Mouse (Mus musculus) liver, adult (tissue): ENCODE results near the gene Tm9sf1.

Experiments
- GATA4 ChIP-seq: IDR thresholded peaks from 2 replicates; pipeline ENCODE4 v1.6.1; 2014; ENCODE audit warnings: mild to moderate bottlenecking, low read length; ENCODE audit not compliant: insufficient replicate concordance

Gene Tm9sf1

DNA sequence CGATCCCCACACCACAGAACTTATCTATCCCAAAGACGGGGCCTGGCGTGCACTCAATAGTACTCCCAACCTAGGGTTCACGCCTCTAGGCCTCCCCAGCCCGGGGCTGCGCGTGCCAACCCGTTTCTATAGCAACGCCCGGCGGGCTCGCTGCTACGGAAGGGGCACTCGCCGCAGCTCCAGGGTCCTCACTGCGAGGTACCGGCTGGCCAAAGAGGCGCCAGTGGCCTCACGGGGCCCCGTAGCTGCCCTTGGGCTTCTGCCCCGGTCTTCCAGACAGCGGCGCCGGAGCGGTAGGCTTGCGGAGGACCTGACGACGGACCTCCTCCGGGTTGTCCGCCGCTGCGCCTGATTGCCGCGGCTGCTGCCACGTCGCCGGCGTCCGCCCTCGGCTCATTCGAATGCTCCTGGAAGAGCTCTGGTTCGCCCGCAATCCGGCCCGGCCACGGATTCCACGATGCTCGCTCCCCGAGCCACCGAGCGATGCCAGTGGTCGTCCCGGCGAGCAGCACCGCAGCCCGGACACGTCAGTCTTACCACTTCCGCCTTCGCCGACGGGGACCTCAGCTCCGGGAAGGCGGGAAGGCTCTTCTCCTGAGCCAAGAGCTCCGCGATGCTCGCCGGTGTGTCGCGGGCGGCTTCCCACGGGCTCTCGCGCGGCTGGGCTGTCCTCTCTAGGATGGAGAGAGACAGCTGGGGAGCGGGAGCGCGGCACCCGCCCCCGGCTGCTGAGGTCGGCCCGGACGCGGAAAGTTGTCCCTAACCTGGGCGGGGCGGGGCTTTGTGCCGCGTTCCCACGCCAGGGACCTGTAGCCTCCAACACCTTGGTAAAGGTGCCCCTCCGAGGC lies at the start of gene Tm9sf1:
Tm9sf1 (minus strand) TSS at position 747 of the 848 bp plus-strand sequence.
- TF ChIP-seq GATA4: no peak

DNA sequence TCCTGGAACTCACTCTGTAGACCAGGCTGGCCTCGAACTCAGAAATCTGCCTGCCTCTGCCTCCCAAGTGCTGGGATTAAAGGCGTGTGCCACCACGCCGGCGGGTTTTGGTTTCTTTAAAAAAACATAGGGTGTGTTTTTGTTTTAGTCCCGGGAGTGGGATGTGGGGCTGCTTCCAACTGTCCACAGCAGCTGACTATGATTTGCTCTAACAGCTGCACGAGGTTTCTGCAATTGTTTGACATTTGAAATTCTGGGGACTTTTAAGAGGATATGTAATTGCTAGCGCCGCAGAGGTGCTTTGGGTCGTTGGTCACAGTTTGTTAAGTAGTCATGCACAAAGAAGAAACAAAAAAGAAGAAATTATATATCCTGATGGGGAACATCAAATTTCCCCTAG lies 45.8 kb upstream of the Tm9sf1 start:
- no peak for TF ChIP-seq GATA4

DNA sequence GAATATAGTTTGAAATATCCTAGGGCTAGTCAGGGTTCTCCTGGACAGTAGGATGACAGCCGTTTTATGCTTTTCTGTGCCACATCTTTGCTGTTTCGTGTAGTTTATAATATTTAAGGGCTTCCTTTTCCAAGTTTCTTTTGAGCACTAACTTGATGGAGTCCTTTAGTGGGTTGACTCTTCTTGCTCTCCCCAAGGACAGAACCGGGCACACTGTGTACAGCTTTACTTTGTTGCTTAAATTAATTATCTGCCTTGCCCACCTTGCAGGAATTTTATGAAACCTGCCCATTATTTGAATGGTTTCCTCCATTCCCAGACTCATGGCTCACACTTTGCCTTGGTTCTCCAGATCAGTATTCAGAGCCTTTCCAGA lies 38.5 kb upstream of the Tm9sf1 start:
- TF ChIP-seq GATA4: no peak

DNA sequence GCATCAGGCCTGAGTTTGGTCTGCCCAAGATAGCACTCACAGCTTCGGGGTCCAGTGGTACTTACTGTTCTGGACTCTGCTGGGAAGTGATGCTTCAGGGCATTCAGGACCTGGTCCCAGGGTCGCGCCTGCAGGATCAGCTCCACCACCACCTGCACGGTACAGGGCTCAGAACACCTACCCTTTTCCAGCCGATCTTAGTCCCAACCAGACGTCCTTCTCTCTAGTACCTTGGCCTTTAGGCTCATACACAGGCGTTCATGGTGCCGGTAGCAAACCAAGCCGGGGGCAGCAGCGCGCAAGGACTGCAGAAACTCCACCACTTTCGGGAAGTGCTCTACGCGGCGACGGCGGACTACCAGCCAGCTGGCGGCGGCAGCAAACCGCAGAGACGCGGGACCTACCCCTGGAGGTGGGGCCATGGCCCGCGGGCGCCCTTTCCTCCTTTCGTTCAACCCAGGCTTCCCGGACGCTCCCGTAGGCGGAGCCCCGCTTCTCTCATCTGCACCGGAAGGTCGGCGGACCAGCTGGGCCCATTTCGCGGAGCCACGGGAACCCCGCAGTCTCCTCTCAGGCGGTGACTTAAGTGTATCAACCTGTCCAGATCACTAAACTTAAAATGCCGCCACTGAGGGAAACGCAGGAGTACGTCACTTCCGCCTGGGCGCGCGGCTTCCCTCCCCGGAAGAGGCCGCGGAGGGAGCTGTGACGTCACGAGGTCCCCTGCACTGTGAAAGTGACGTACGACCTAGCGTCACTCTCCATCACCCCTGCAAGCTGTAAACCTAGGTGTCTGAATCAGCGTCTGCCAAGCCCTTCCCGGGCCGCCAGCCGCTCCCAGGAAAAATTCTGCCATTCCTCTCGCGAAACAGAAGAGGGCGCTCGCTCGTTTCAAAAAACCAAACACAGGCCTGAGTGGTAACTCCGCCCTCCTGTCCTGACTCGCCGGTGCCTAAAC lies 37.8 kb upstream of the Tm9sf1 start, which contains the start of gene Tinf2:
Tinf2 (minus strand) TSS at position 661 of the 958 bp plus-strand sequence.
- TF ChIP-seq GATA4: no peak

DNA sequence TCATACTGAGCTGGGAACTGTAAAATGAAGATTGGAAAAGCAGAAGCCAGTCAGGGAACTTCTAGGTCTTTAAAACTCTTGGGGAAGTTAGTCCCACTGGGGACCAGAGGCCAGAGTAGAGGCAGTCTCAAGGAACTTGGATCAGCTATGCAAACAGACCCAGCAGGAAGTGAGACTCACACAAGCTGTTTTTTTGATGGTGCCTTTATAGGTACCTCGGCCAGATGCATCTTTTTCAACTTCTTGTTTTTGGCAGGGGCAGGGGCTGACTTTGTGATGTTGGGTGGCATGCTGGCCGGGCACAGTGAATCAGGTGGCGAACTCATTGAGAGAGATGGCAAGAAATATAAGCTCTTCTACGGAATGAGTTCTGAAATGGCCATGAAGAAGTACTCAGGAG lies 34.0 kb upstream of the Tm9sf1 start:
- TF ChIP-seq GATA4: no peak

DNA sequence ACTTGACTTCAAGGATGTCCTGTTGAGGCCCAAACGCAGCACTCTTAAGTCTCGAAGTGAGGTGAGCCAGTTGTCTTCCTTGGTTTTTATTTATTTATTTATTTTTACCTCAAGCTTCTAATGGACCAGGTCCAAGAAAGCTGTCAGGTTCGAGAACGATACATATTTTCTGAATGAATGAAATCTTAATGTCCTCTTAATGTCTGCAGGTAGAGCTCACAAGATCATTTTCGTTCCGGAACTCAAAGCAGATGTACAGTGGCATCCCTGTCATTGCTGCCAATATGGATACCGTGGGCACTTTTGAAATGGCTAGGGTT lies 29.1 kb upstream of the Tm9sf1 start:
- no peak for TF ChIP-seq GATA4

DNA sequence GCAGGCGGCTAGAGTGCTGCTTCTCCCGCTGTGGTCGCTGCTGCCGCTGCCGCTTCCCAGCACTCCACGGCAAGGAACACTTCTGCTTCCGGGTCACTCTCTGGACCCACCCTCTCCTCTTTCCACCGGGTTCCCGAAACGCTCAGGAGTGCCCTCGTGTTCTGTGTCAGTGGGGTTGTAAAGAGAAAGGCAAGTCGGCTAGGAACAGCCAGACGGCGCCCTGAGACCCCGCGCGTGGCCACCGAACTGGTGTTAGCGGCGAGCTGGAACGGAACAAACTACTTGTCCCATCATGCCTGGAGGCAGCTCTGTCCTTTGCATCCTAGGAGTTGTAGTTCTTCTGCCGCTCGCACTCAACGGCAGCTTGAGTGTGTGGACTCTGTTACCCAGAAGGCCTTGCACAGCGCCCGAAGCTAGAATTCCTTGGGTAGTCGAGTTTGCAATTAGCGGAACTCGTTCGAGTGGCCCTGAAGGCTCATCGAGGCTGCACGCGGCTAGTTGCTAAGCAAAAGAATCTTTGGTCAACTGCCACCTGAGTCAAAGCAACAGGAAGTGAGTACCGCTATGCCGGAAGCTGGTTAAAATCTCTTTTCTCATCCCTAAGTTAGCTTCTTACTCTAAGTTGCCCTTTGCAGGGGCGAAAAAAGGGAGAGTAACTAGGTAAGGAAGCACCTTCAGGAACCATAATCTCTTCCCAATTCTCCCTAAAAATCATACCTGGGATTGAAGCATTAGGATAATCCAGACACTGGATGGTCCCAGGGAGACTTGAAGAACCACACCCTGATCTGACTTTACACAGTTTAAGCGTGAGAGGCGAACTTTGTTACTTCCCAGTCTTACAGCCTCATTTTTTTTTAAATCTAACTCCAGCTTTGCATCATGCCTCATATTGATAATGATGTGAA lies 28.5 kb upstream of the Tm9sf1 start, which contains the start of the genes Gmpr2 and Nedd8:
Gmpr2 (plus strand) TSS at position 109 of the 908 bp plus-strand sequence.
Nedd8 (minus strand) TSS at position 292 of the 908 bp plus-strand sequence.
- no peak for TF ChIP-seq GATA4

DNA sequence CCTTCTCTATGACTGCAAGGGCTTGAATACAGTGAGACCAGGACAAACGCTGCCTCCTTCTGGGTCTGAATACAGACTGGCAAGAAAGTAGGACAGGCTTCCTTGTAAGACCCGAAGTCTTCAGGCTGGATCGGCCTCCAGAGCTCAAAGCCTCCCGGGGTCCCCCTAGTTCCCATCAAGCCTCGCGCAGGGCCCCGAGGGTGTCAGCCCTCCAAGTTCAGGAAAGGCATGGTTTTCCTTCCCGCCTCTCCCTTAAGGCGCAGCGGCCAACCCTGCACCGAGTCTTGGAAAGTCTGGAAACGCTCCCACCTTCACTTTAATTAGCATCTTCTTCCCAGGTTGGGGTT lies 27.9 kb upstream of the Tm9sf1 start:
- TF ChIP-seq GATA4: no peak

DNA sequence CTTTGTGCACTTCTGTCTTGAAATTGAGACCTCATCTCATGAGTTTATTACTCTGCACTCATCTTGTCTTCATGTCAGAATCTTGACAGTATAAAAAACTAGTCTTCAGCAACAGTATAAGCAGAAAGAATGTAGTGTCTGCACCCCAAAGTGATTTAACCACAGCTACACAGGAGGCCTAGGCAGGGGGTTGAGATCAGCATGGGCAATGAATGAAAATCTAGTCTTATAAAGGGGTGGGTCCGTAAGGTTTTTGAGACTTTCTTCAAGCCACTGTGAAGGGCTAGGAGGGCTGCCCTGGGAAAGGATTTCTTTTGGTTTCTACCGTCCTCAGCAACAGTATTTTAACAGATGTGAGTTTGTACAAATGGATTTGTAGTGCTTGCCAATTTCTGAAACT lies 17.0 kb upstream of the Tm9sf1 start:
- TF ChIP-seq GATA4: no peak

DNA sequence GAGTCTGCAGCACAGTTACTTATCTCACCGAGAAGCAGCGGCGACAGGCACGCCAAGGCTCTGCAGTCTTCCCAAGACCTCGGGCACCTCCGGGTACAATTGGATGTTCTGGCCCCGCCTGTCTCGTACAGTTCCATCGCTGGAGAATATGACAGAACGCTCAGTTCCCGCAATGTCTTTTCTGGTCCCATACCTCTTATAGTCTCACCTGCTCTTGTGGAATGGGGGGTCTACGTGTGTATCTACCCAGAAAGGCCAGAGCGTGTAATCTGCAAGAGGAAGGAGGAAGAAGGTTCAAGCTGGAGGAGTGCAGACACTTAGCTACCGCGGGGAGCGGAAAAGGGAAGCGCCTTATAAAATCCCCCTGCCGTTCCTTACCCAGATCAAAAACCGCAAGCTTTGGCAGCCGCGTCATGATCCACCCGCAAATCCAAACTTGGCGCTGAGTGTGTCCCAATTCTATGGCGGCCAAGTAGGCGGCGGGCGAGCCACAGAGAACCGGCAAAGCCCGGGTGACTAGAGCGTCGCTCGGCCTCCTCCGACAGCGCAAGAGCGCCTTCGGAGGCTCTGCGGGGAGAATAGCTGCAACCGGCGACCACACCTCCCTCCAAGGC lies 16.5 kb upstream of the Tm9sf1 start, which contains the start of gene Mdp1:
Mdp1 (minus strand) TSS at position 549 of the 614 bp plus-strand sequence.
- TF ChIP-seq GATA4: no peak; the same call in 1 of the 2 replicates

DNA sequence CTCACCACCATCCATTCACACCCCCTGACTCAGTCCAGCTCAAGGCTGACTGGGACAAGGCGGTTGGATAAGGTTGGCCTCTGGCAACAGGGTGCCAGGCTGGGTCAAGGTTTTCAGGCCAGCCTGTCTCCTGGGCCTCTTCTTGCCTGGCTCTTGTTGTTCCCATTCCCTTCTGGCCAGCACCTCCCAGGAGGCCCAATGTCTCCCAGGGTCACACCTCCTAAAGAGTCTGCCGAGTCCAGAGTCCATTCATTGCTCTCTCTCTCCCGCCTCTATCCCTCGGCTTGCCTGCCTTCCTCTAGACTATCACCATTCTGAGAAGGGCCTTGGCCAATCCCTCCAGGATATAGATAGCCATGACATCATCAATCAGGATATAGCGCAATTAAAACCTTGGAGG lies 14.4 kb upstream of the Tm9sf1 start:
- TF ChIP-seq GATA4: no peak

DNA sequence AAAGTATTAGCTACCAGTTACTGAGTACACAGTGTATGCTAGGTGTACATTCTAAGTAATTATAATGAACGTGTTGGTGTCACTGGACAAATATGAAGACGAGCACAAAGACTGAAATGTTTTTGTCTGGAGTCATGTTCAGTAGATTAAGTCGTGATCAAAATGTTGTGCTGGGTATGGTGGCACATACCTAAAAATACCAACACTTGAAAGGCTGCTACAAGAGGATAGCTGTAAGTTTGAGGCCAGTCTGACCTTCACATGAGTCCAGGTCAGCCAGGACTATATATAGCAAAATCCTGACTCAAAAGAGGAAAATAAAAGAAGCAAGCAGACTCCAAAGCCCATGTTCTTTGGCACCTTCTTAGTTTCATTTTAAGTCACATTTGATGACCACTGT lies 13.3 kb upstream of the Tm9sf1 start:
- TF ChIP-seq GATA4: no peak

DNA sequence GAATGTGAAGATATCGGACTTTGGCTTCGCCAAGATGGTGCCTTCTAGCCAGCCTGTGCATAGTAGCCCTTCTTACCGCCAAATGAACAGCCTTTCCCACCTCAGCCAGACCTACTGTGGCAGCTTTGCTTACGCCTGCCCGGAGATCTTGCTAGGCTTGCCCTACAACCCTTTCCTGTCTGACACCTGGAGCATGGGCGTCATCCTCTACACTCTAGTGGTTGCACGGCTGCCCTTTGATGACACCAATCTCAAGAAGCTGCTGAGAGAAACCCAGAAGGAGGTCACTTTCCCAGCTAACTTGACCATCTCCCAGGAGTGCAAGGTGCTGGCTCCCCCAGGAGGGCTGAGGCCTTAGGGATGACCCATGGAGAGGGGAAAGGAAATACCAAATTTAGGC lies 7.9 kb upstream of the Tm9sf1 start:
- no peak for TF ChIP-seq GATA4

DNA sequence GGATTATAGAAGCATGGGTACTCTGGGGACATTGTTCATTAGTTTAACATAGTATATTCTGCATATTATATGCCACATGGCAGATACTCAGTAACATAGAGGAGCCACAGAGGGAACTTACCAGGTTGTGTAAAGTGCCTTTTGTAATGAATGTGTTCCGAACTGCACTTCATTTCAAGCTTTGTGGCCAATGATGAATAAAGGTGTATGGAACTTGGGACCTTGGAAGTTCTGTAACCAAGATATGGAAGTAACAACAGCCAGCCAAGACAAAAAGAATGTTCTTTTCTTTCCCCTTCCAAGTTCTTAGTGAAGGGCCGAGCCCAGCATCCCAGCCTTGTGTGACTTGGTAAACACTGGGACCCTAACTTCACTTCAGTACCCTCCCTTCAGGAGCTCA lies 6.3 kb upstream of the Tm9sf1 start, which contains the start of gene Tssk4:
Tssk4 (plus strand) TSS at position 301 of the 400 bp plus-strand sequence.
- no peak for TF ChIP-seq GATA4

DNA sequence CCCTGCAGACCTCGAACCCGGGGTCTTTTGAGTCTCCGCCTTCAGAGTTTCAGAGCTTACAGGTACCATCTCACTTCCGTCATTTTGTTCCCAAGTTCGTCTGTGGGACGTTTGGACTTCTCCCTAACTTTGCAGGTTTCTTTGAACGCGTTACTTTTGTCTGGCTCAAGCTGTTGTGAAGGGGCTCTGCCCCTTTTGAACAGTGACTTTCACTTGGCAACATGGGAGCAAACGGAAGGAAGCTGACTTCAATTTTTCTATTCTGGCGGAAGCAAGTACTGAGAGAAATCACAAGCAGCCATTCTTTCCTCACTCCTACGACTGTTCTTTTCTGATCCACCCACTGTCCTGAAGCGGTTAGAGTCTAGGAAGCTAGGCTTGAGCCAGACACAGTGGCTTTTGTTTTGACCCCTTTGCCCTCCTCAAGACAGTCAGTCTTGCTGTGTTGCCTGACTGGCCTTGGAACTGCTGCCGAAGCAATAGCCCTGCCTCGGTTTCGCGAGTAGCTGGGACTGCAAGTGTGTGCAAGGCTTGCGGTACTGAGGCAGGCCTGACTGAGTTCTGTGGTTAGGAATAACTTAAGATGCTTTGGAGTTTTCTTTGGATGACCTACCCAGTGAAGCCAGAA lies 769 bp upstream of the Tm9sf1 start:
- TF ChIP-seq GATA4: no peak
